Mouse (Mus musculus) right cerebral cortex, postnatal 4 days (tissue): ENCODE measurements around the gene Mrpl42.
A peak's percentile ranks its signal among the peaks of the same experiment; 100 is the strongest.

Experiments used
- DNase-seq: peaks from one replicate; pipeline ENCODE4 v3.0.0-alpha.2; 2022

Mrpl42 gene

DNA sequence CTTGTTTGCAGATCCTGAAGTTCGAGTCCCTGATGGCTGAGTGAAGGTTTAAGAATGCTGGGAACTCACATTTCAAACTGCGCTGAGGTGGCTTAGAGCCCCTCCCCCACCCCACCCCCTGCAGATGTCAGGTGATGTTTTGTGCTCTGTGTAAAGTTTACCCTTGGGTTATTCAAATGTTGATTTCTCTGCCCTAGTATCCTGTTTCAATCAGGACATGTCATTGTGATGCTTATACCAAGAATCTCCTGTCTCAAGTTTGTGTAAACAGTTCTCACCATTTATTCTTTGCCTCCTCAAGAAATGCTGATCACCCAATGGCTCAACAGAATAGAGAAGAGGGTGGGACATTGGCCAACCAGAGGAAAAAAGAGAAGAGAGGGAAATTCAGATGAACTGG, 45.6 kb downstream of the Mrpl42 start:
- DNase-seq, result no peak

DNA sequence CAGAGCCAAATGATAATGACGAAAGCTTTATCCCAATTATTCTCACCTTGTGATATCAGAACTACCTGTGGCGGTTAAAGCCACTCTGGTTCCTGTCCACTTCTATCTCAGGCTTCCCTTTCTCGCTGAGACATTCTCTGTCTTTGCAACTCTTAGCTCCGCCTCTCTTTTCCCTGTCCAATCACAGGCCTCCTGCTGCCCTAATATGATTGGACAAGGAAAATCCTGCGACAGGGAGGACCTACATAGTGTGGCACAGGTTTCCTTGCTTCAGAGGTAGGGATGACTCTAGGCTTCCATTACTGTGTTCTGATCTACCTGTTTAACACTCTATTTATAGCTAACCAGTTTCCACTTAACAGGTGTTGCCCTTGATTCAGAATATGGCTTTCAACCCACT, 48.5 kb downstream of the Mrpl42 start:
- DNase-seq, result no peak

DNA sequence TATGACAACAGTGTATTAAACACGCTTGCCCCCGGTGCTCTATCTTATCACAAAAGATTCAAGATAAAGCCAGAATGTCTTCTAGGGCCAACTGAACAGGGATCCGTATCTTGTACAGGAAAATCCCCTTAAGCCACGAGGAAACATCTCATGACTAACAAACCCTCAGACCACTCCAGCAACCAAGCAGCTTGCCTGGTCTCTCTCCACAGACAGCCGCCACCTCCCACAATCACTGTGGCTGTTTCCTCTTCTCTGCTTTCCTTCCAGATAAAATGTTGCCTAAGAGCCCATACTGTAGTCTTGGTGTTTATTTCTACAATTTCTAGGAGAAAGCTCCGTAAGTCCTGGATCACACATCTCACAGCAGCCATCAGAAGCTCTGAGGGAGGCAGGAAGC, 52.7 kb downstream of the Mrpl42 start:
- DNase-seq, result no peak

DNA sequence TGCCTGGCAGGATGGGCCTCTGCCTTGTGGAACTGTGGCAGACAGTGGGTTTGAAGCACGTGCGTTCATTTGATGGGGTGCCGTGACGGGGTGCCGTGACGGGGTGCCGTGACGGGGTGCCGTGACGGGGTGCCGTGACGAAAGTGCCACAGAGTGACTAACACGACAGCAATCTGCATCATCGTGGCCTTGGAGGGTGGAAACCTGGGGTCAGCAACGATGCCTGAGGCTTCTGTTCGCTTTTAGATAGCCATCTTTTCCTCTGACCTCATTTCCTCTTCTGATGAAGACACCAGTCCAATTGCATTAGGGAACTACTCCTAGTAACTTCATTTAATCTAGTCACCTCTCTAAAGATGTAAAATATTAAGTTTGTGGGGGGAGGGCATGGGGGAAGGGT, 53.8 kb downstream of the Mrpl42 start:
- DNase-seq, result no peak

DNA sequence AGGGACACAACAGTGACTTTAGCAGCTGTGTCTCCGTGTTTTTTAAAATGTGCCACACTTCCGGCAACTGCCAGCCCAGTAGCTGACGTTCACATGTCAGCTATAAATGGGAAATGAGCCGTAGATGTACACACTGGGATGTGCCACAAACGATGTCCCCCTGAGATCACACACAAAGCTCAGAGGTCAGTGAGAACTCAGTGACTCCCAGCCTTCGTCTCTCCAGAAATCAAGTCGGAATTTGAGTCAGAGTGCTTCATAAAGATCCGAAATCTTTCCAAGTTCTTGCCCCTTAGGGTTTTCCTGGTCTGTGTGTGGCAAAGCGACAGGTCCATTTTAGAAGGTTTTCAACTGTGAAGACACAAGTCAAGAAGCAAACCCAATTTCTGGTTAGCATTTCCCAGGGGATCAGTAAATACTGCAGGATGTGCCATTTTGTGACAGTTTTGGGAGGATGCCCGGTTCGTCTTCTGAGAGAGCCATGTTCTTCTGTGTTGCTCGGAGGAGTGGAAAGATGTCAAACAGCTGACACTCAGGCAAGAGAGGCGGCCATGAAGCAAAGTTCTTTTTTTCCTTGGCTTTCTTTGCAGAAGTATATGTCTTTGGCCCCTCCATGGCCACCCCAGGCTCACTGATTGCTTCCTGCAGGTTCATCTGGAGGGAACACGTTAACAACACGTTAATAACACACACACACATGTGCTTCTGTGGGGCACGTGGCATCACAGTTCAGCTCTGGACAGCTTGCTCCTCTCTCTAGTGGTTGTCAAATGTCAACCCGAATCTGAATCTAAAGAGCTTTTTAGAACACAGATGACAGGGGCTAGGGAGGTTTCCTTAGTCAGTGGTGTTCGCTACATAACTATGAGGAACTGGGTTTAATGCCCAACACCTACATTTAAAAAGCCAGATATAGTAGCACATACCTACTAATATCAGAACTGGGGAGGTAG, 56.4 kb downstream of the Mrpl42 start:
- peak; percentile 29 for DNase-seq

DNA sequence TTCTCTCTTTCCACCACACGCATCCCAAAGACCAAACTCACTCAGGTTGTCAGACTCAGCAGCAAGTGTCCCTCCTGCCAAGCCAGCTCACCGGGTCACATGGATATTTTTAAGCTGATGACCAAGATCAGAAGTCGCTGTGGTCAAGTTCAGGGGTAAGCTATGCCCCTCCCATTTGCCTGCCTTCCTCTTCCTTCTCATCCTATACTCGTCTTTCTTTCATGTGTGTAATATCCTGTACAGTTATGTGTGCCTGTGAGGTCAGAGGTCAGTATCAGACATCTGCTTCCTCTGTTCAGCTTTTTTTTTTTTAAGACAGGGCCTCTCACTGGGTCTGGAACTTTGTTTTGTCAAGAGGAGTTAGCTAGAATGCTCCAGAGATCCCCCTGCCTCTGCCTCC, 59.4 kb downstream of the Mrpl42 start:
- DNase-seq, result no peak

DNA sequence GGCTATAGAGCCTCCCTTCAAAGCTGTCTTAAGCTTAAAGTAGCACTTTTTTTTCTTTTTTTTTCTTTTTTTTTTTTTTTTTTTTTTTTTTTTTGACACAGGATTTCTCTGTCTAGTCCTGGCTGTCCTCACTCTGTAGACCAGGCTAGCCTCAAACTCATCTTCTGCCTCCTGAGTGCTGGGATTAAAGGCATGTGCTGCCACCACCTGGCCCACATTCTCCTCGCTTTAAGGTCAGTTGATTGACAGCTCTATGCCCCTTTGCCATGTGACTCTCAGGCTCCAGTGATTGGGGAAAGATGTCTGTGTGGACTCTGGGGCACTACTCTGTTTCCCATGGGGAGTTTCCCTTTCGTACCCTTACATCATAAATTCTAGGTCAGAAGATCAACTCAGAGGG, 61.2 kb downstream of the Mrpl42 start:
- DNase-seq, result no peak

DNA sequence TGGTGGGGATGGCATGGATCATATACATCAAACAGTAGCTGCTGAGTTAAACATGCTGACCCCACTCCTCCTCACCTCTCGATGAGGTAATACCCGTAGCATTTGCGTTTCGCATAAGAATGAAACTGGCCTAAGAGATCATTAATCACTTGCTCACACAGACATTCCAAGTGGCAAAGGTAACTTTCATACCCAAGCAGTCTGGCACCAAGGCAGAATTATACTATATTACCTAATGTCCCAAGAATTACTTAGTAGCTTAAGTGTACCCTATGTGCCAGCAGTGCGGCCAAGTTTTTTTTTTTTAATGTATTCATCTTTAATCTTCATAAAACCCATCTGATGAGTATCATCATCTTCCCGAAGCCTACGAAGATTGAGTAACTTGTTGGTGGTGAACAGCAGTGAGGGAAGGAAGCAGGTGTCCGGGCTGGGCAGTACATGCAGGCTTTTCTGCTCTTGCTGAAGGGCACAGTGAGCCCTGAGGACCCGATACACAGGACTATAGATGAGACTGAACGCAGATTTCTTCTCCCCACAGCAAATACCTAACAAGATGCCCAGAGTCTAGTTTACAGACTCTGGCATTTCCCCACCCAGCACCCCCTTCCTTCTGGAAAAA, 61.9 kb downstream of the Mrpl42 start:
- DNase-seq, result no peak

DNA sequence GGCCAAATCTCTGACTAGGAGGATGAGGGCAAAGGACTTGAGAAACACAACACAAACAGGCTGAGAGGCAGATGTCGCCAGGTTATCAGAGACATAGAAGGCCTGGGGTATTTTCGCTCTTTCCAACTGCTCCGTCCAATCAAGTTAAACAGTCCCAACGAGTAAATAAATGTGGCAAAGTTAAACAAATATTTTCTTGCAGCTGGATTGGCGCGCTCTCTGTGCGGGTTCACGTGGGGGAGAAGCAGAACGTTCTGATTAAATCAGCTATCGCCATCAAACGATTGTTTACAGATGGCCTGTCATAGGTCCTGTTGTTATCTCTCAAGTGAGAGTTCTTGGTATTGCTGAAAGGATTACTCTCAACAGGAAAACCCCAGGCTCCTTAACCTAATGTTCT, 62.8 kb downstream of the Mrpl42 start:
- no peak for DNase-seq
